Mouse (Mus musculus) skeletal muscle tissue, adult 2 months (tissue): ENCODE measurements at regions not wholly inside any gene's neighbourhood (a gene's known extent, or its start where the extent isn't known, plus 50 kb on each side); places are given as distances from the start of the nearest gene placed in this dataset.

ENCODE experiments used
- DNase-seq: peaks from one replicate; pipeline ENCODE4 v3.0.0-alpha.2; 2012; ENCODE audit warnings: low read depth, low spot score

- DNase-seq = peak; percentile 10
Measured at GRCm38 (mm10) chr14:61818365-61818764, 211.1 kb downstream of the Kcnrg start.

GRCm38 (mm10) chr14:61819251-61819650 lies 212.0 kb downstream of the Kcnrg start:
- no peak for DNase-seq

GRCm38 (mm10) chr14:61834291-61834936 lies 227.2 kb downstream of the Kcnrg start:
- no peak for DNase-seq

- no peak for DNase-seq
Measured at GRCm38 (mm10) chr14:61835729-61836128, 228.5 kb downstream of the Kcnrg start.

GRCm38 (mm10) chr14:61836231-61836630 lies 229.0 kb downstream of the Kcnrg start:
- no peak for DNase-seq

GRCm38 (mm10) chr14:61836965-61837364 lies 229.7 kb downstream of the Kcnrg start:
- DNase-seq = no peak

GRCm38 (mm10) chr14:61837851-61838250 lies 230.6 kb downstream of the Kcnrg start:
- DNase-seq = no peak

GRCm38 (mm10) chr14:61842476-61842875 lies 235.2 kb downstream of the Kcnrg start:
- no peak for DNase-seq

GRCm38 (mm10) chr14:61846441-61846840 lies 239.2 kb downstream of the Kcnrg start:
- DNase-seq = no peak

- DNase-seq = no peak
Measured at GRCm38 (mm10) chr14:61850244-61850643, 243.0 kb downstream of the Kcnrg start.

GRCm38 (mm10) chr14:61857616-61858015 lies 250.4 kb downstream of the Kcnrg start:
- peak; percentile 19 for DNase-seq

- DNase-seq = no peak
Measured at GRCm38 (mm10) chr14:61860688-61861087, 253.4 kb downstream of the Kcnrg start.

- DNase-seq = peak; percentile 38
Measured at GRCm38 (mm10) chr14:61861357-61861958, 254.2 kb downstream of the Kcnrg start.

GRCm38 (mm10) chr14:61862931-61863330 lies 255.7 kb downstream of the Kcnrg start:
- no peak for DNase-seq

- peak; percentile 40 for DNase-seq
Measured at GRCm38 (mm10) chr14:61863475-61863874, 256.2 kb downstream of the Kcnrg start.

- no peak for DNase-seq
Measured at GRCm38 (mm10) chr14:61866532-61867268, 259.4 kb downstream of the Kcnrg start.

- no peak for DNase-seq
Measured at GRCm38 (mm10) chr14:61874206-61874605, 266.9 kb downstream of the Kcnrg start.

- no peak for DNase-seq
Measured at GRCm38 (mm10) chr14:61879416-61879815, 272.2 kb downstream of the Kcnrg start.

- peak; percentile 27 for DNase-seq
Measured at GRCm38 (mm10) chr14:61880514-61881259, 273.4 kb downstream of the Kcnrg start.

- no peak for DNase-seq
Measured at GRCm38 (mm10) chr14:61885241-61886015, 278.2 kb downstream of the Kcnrg start.

GRCm38 (mm10) chr14:61889626-61890025 lies 282.4 kb downstream of the Kcnrg start:
- DNase-seq = peak; percentile 73
